Mouse (Mus musculus) neural tube, embryonic 11.5 days (tissue): ENCODE measurements around the gene Igfals. TPM values are rescaled to one million over a fixed set of nuclear protein-coding genes. Genes with fewer than 3 reads are reported as not detected.

Source experiments
- ATAC-seq: fragments of 200-750 bp; cut with Nextera tagmentation; 2 replicates; pipeline ENCODE4 v1.8.0; 2017; ENCODE audit warnings: moderate number of reproducible peaks, mild to moderate bottlenecking, moderate TSS enrichment, moderate library complexity; ENCODE audit not compliant: insufficient read depth, low FRiP score, low TSS enrichment
- DNase-seq: peaks from one replicate; pipeline ENCODE4 v3.0.0-alpha.2; 2015; ENCODE audit warnings: low spot score
- H3K27ac ChIP-seq: fragments of 300-500 bp; sonication (generic); 2 replicates; pipeline ENCODE4 v1.5.1; 2014; ENCODE audit warnings: low read depth, mild to moderate bottlenecking, low read length
- H3K27me3 ChIP-seq: fragments of 300-500 bp; sonication (generic); 2 replicates; pipeline ENCODE4 v1.6.1; 2014; ENCODE audit warnings: mild to moderate bottlenecking, low read length, mixed read lengths; ENCODE audit not compliant: control insufficient read depth, insufficient read depth
- H3K36me3 ChIP-seq: fragments of 300-500 bp; sonication (generic); 2 replicates; pipeline ENCODE4 v1.6.1; 2014; ENCODE audit warnings: mild to moderate bottlenecking, low read length, moderate library complexity, mixed read lengths; ENCODE audit not compliant: control insufficient read depth, insufficient read depth
- H3K4me1 ChIP-seq: fragments of 300-500 bp; sonication (generic); 2 replicates; pipeline ENCODE4 v1.6.1; 2014; ENCODE audit warnings: low read length, mixed read lengths; ENCODE audit not compliant: control insufficient read depth, insufficient read depth
- H3K4me2 ChIP-seq: fragments of 300-500 bp; sonication (generic); 2 replicates; pipeline ENCODE4 v1.6.1; 2014; ENCODE audit warnings: low read depth, mild to moderate bottlenecking, moderate library complexity
- H3K4me3 ChIP-seq: fragments of 300-500 bp; sonication (generic); 2 replicates; pipeline ENCODE4 v1.5.1; 2014; ENCODE audit warnings: low read depth, low read length
- H3K9ac ChIP-seq: fragments of 300-500 bp; sonication (generic); 2 replicates; pipeline ENCODE4 v1.6.1; 2014; ENCODE audit warnings: mild to moderate bottlenecking, low read length
- H3K9me3 ChIP-seq: fragments of 300-500 bp; sonication (generic); 2 replicates; pipeline ENCODE4 v1.6.1; 2016; ENCODE audit warnings: low read length; ENCODE audit not compliant: control insufficient read depth
- WGBS: fragments of 180-500 bp; shearing (Covaris S2); extraction: QIAGEN DNeasy Blood & Tissue Kit; methylation state at CpG from one replicate; pipeline ENCODE4 v1.1.7; 2014; 5-methylcytosine and 5-hydroxymethylcytosine counted together
- polyA plus RNA-seq: library from polyadenylated mRNA; unstranded; fragments of >200 nt; fragmentation: Nextera tagmentation; extraction: Ambion mirVana; gene quantifications from 2 replicates; pipeline ENCODE4 v1.2.1, GENCODE M21; 2014

Igfals gene
- polyA plus RNA-seq, 1 experiment from 2014 or later = 0.24 TPM

GRCm38 (mm10) chr17:24887291-24888080 lies 21.7 kb downstream of the Igfals start:
- Histone ChIP-seq H3K9ac (peak overlapping the region; percentile 87), H3K4me1 (peaks cover 14% of the 10 kb centered on the region), H3K4me2 (peak overlapping the region; percentile 92), H3K9me3 (no peaks in the 10 kb centered on the region), H3K27me3 (no peaks in the 10 kb centered on the region), H3K36me3 (peaks cover 12% of the 10 kb centered on the region), H3K27ac (0 out of 2 replicates have a peak overlapping the region, but pooled peaks have one; percentile 34), H3K4me3 (peak overlapping the region; percentile 88)
- ATAC-seq = no peak
- DNase-seq = no peak
- WGBS = 73% methylated on average over 18 of the region's 18 CpGs

GRCm38 (mm10) chr17:24888862-24889261 lies 23.1 kb downstream of the Igfals start:
- no peak overlapping the region for H3K4me3 ChIP-seq
- no peaks in the 10 kb centered on the region for H3K9me3 ChIP-seq
- no peak overlapping the region for H3K4me2 ChIP-seq
- 92% methylated on average over 3 of the region's 3 CpGs for WGBS
- H3K27me3 ChIP-seq = no peaks in the 10 kb centered on the region
- no peak for DNase-seq
- H3K9ac ChIP-seq = no peak overlapping the region
- ATAC-seq = no peak
- peaks cover 15% of the 10 kb centered on the region for H3K4me1 ChIP-seq
- H3K36me3 ChIP-seq = peaks cover 10% of the 10 kb centered on the region
- H3K27ac ChIP-seq = no peak overlapping the region

DNA sequence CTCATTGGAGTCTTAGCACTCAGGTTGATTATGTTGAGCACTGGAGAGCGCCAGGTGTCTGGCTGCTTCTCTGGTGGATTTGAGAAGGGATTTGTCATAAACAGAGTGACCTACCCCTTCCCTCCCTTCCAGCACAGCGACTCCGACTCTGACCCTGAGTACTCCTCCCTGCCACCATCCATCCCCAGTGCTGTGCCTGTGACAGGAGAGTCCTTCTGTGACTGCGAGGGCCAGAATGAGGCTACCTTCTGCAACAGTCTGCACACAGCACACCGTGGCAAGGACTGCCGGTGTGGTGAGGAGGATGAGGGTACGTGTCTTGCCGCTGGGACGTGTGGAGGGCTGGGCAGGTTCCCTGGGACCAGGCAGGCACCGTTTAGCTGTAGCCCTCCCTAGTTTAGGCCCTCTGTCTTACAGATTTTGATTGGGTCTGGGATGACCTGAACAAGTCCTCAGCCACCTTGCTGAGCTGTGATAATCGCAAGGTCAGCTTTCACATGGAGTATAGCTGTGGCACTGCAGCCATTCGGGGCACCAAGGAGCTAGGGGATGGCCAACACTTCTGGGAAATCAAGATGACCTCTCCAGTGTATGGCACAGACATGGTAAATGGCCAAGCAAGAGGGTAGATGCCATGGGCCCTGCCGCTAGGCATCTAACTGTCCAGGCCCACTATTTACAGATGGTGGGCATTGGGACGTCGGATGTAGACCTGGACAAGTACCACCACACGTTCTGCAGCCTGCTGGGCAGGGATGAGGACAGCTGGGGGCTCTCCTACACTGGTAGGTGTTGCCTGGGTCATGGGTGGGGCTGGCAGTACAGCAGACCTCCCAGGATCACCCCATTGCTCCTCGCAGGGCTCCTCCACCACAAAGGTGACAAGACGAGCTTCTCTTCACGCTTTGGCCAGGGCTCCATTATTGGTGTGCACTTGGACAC lies 24.6 kb downstream of the Igfals start:
- WGBS = 88% methylated on average over 19 of the region's 19 CpGs
- DNase-seq (no peak), ATAC-seq (no peak)
- H3K9ac ChIP-seq = no peak overlapping the region
- H3K4me2 ChIP-seq = no peak overlapping the region
- H3K9me3 ChIP-seq = no peaks in the 10 kb centered on the region
- H3K27me3 ChIP-seq = no peaks in the 10 kb centered on the region
- H3K36me3 ChIP-seq = peaks cover 10% of the 10 kb centered on the region
- H3K4me3 ChIP-seq = no peak overlapping the region; the same call in 1 of the 2 replicates
- H3K27ac ChIP-seq = no peak overlapping the region
- H3K4me1 ChIP-seq = peaks cover 18% of the 10 kb centered on the region

- Histone ChIP-seq H3K36me3 (peaks cover 10% of the 10 kb centered on the region), H3K9me3 (no peaks in the 10 kb centered on the region), H3K4me3 (no peak overlapping the region), H3K9ac (no peak overlapping the region), H3K4me1 (peaks cover 22% of the 10 kb centered on the region), H3K27me3 (no peaks in the 10 kb centered on the region), H3K27ac (no peak overlapping the region), H3K4me2 (no peak overlapping the region)
- 94% methylated on average over 12 of the region's 13 CpGs for WGBS
- DNase-seq (no peak), ATAC-seq (no peak)
These were observed 25.5 kb downstream of the Igfals start for GRCm38 (mm10) chr17:24891321-24891720.

GRCm38 (mm10) chr17:24892785-24893184 lies 27.0 kb downstream of the Igfals start:
- Histone ChIP-seq H3K9me3 (no peaks in the 10 kb centered on the region), H3K9ac (no peak overlapping the region), H3K27me3 (no peaks in the 10 kb centered on the region), H3K4me2 (no peak overlapping the region), H3K4me1 (peaks cover 25% of the 10 kb centered on the region), H3K27ac (no peak overlapping the region), H3K36me3 (peaks cover 12% of the 10 kb centered on the region), H3K4me3 (no peak overlapping the region)
- WGBS = 93% methylated on average over 12 of the region's 12 CpGs
- DNase-seq (no peak), ATAC-seq (no peak)

DNA sequence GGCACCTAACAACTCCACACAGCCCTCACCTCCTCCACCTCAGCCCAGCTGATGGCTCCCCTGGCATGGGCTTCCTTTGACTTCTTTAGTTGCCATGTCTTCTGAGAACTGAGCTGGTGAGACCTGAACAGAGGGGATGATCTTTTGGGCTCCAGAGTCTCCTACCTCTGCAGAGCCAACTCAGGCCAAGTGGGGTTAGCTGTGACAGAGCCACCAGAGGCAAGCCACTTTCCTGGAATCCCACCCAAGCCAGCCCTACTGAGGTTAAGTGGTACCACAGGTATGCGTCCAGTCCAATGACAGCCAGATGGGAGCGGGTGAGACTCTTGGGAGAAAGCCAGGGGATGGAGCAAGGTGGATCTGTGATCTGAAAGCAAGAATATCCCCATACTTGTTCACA lies 27.5 kb downstream of the Igfals start:
- WGBS = 93% methylated on average over 2 of the region's 2 CpGs
- no peaks in the 10 kb centered on the region for H3K27me3 ChIP-seq
- H3K4me2 ChIP-seq = no peak overlapping the region
- peaks cover 14% of the 10 kb centered on the region for H3K36me3 ChIP-seq
- H3K4me1 ChIP-seq = peaks cover 24% of the 10 kb centered on the region
- no peak for ATAC-seq
- H3K9ac ChIP-seq = no peak overlapping the region
- no peak overlapping the region for H3K27ac ChIP-seq
- no peaks in the 10 kb centered on the region for H3K9me3 ChIP-seq
- DNase-seq = no peak
- H3K4me3 ChIP-seq = no peak overlapping the region

DNA sequence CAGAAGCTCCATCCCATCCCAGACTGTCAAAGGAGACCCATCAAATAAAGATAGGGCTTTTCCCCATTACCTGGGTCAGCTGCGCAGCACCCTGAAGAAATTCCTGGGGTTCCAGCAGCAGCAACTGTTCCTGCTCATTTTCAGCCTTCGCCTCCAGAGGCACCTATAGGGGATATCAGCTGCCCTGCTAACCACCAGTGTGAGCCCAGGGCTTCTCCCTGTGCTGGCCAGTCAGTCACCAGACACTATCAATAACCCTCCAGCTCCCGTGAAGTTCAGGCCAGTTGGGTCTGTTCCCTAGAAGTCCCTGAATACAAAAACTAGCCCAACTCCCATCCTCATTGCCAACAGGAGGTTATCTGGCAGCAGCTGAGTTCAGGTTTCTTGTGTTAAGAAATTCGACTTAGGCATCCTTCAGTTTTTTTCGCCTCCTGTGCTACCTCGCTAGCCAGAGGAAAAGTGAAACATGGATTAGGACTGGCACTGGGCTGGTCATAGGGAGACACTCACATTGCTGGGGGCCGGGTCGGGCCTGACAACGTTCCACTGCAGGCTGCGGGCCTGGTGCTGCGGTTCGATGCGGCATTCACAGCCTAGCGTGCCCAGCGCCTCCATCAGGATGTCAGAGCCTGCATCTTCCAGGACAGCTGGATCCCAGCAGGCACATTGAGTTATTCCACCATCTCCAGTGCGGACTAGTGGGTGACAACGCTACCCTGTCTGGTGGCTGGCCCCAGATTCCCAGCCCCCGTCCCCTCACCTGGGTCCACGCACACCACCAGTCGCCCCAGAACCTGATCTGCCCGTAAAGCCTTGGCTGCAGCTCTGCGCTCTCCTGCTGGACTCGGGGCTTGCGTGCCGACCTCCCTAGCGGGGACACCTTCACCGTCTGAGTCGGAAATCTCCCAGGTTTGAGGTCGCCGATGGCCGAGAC lies 28.5 kb downstream of the Igfals start:
- Histone ChIP-seq H3K9me3 (no peaks in the 10 kb centered on the region), H3K27me3 (no peaks in the 10 kb centered on the region), H3K27ac (peak overlapping the region; percentile 67), H3K4me1 (peaks cover 24% of the 10 kb centered on the region), H3K9ac (peak overlapping the region; percentile 87), H3K4me2 (peak overlapping the region; percentile 99), H3K36me3 (peaks cover 21% of the 10 kb centered on the region), H3K4me3 (peak overlapping the region; percentile 88)
- DNase-seq (no peak), ATAC-seq (0 out of 2 replicates have a peak, but pooled peaks have one; percentile 6)
- 11% methylated on average over 31 of the region's 31 CpGs for WGBS

DNA sequence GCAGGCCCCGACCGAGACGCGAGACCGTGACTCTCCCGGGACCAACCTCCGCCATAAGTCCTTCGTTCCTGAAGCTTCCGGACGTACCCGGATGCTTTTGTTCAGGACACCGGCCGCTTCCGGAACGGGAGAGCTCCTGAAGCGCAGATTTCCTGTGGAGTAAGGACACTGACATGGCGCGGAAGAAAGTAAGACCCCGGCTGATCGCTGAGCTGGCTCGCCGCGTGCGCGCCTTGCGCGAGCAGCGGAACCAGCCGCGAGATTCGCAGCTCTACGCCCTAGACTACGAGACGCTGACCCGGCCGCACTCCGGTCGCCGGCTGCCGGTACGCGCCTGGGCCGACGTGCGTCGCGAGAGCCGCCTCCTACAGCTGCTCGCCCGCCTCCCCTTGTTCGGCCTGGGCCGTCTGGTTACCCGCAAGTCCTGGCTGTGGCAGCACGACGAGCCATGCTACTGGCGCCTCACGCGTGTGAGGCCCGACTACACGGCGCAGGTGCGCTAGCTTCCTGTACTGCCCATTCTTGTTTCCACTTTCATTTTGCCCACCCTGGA lies 29.3 kb downstream of the Igfals start, which contains the start of the genes Eme2 and Mrps34:
TSS of gene Eme2 (minus strand) at position 93 of the 553 bp plus-strand sequence.
TSS of gene Mrps34 (plus strand) at position 122 of the 553 bp plus-strand sequence.
- Histone ChIP-seq H3K9ac (peak within 1 kb of the TSS; percentile 87), H3K27ac (peak within 1 kb of the TSS; percentile 67), H3K27me3 (no peaks in the 10 kb centered on the region), H3K4me1 (peaks cover 24% of the 10 kb centered on the region), H3K4me2 (peak within 1 kb of the TSS; percentile 99), H3K4me3 (peak within 1 kb of the TSS; percentile 88), H3K36me3 (peaks cover 25% of the 10 kb centered on the region), H3K9me3 (no peaks in the 10 kb centered on the region)
- DNase-seq (peak; percentile 90), ATAC-seq (peak; percentile 49; the same call in 1 of the 2 replicates)
- WGBS = under 1% methylated on average over 62 of the region's 62 CpGs
